Mouse (Mus musculus): ENCODE data around the gene Mrpl38.

Gene Mrpl38

GRCm38 (mm10) chr11:116138468-116139138 is at the start of gene Mrpl38:
Gene Mrpl38, minus strand, starts transcription at chr11:116138868.
- peak; percentile 77 to 85 for DNase-seq (ENCODE audit: low spot score in 2 of 2)

DNA sequence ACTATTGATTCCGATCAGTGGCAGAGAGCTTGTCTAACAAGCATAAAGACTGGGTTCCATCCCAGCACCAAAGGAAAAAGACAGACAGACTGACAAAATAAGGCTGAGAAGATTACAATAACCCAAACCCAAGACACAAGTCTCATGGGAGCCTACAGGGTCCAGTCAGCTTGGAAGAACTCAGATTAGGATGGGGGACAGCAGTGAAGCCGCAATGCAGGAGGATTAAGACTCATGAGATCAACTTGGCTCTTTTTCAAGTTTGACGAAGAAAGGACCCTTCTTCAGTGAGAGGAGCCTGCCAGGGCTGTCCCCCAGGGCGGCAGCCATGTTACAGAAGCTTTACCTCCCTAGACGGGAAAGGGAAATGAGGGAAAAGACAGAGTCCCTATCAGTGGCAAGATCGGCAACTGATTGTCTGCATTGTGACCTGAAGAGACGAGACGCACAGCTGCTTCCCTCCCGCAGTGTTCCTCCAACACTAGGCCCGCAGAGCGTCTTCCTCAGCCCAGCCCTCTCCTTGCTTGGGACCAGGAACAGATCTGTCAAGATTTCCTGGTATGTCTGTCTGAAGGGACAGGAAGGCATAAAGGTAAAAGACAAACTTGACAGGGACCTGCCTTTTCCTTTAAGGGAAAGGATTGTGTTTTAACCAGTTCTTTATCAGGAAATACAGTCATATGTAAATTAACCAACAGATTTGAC is 48.7 kb upstream of the Mrpl38 start:
- DNase-seq (ENCODE audit: low spot score in 2 of 2), result no peak

GRCm38 (mm10) chr11:116186360-116186759 is 47.7 kb upstream of the Mrpl38 start:
- no peak for DNase-seq (ENCODE audit: low spot score in 2 of 2)

GRCm38 (mm10) chr11:116185836-116186235 is 47.2 kb upstream of the Mrpl38 start:
- no peak for DNase-seq (ENCODE audit: low spot score in 2 of 2)

DNA sequence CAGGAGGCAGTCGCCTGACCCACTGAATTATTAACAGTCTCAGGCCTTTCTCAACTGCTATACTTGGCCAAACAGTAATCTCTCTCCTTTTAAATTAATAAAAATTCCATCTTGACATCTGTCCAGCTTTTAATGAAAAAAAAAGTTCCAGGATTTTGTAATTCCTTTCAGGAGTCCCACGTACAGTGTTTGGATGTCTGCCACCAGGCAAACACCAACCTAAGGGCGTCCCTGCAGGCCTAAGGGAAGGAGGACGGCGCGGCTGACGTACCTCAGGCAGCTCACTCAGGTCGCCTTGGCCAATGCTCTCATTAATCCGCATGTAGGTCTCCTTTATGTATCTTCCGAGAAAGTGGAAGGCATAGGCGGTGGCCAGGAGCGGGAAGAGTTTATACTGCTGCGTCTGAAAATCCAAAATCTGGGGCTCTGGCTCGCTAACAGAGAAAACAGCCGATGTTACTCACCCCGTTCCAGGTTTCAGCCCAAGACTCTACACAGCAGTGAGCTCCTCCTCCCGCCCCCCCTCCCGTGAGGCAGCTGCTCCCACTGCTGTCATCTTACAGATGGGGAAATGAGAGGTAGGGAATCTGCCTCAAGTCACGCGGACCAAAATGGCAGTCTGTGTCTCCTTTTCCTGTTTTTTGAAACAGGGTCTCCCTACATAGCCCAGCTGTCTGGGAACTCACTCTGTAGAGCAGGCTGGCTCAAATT is 39.9 kb upstream of the Mrpl38 start:
- DNase-seq (ENCODE audit: low spot score in 2 of 2), result no peak

DNA sequence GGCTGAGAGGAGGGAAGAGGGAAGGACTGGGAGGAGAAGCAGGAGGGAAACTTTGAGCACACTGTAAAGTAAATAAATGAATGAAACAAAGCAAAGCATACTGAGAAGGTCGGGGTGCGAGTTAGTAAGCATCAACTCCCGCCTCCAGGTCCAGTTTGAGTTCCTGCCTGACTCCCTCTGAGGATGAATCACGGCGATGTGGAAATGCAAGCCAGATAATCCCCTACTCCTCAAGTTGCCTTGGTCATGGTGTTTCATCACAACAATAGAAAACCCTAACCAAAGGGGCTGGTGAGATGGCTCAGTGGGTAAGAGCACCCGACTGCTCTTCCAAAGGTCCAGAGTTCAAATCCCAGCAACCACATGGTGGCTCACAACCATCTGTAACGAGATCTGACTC is 37.3 kb upstream of the Mrpl38 start:
- no peak for DNase-seq (ENCODE audit: low spot score in 2 of 2)

DNA sequence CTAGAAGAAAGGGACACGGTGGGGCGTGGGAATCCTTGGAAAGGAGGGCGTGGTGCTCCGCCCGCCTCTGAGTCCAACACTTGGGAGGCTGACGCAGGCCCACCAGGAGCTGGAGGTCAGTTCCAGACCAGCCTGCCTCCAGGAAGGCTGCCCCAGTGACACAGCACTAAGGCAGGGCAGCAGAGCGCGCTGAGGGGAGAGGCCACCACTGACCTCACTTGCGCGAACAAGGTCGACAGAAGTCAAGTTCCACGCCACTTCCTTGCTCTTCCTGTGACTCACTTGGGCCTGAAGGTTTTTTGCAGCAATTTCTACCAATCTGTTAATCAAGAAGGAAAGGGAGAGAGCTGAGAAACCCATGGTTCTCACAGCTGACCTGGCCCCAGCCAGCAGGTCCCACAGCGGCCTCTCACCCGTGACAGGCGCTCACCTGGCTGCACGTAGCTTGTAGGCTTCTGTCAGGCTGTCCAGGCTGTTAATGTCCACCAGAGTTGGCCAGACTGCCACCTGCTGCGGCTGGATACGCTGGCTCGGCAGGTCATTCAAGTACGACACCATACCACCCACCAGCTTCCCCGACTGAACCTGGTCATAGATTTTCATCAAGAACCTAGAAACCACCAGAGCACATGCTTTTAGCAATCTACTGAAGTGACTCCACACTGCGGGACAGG is 36.2 kb upstream of the Mrpl38 start:
- no peak for DNase-seq (ENCODE audit: low spot score in 2 of 2)

DNA sequence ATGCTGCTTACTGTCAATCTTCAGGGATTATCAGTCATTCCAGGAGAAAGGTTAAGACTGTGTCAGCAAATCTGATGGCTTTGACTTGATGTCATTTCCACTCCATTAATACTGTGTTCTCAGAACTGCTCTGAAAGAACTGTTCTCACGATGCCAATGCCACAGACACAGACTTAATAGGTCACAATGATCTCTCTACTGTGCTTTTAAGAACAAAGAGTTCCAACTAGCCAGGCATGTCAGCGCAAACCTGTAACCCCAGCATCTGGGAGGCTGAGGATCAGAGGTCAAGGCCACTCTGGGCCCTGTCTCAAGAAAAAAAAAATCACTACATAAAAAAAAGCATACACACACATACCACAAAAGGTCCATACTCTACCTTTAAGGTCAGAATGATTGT is 33.3 kb upstream of the Mrpl38 start:
- DNase-seq (ENCODE audit: low spot score in 2 of 2), result no peak

DNA sequence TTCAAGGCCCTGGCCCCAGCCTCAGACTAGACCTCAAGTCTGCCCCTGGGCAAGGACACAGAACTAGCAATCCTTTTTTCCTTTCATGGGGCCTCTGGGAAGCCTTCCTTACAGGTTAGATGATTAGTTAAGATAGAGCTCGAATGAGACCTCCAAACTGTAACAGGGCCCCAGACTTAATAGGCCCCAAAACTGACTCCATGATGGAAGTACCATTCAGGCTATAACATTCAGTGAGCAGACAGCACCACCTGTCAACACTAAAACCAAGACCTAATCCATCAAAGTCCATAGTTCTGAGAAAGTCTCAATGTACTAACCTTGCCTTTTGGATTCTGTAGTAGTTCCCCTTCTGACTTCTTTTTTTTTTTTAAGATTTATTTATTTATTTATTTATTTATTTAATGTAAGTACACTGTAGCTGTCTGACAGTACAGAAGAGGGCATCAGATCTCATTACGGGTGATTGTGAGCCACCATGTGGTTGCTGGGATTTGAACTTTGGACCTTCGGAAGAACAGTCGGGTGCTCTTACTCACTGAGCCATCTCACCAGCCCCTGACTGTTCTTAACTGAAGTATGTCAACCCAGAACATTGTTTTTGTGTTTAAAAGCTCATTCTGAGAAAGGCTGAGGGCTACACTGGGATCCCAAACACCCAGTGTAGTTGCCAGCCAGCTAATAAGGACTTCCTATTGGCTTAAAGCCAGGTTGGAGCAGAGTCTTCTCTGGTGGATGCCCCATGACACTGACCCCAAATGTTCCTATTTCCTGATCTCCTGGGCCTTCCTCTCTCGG is 31.5 kb upstream of the Mrpl38 start:
- no peak for DNase-seq (ENCODE audit: low spot score in 2 of 2)

DNA sequence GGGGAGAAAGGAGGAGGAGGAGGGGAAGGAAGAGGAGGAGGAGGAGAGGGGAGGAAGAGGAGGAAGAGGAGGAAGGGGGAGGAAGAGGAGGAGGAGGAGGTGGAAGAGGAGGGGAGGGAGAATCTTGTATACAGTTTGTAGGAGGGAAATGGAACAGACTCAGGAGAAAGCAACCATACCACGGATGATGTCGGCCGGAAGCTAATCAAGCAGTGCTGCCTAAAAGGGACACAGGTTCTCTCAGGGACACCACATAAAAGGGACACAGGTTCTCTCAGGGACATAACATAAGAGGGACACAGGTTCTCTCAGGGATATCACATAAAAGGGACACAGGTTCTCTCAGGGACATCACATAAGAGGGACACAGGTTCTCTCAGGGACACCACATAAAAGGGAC is 30.5 kb upstream of the Mrpl38 start:
- no peak for DNase-seq (ENCODE audit: low spot score in 2 of 2)

DNA sequence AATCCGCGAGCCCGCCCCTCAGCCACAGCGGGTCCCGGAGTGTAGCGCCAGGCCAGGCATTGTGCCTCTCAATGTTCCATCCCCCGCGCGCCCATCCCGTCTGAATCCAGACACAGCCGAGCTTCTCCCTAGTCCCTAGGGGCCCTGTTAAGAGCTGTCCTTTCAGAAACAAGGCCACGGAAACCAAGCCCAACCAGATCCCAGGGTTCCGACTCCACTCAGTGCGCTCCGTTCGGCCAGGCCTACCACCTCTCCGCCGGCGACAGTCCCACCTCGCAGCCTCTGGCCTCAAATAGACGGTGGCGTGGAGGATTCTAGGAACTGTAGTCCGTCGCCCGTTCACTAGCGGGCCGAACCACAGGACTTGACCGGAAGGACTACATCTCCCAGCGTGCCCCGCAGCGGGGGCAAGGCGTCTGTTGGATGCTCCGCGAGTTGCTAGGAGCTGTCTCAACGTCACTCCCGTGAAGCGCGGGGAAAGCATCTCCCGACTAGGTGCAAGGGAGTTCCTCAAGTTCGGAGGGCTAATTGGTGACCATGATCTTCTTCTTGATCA is 29.3 kb upstream of the Mrpl38 start, which contains the start of gene Fbf1:
Gene Fbf1 (minus strand): TSS at position 283 of the 556 bp plus-strand sequence.
- DNase-seq (ENCODE audit: low spot score in 2 of 2), result peak; percentile 82 to 89

DNA sequence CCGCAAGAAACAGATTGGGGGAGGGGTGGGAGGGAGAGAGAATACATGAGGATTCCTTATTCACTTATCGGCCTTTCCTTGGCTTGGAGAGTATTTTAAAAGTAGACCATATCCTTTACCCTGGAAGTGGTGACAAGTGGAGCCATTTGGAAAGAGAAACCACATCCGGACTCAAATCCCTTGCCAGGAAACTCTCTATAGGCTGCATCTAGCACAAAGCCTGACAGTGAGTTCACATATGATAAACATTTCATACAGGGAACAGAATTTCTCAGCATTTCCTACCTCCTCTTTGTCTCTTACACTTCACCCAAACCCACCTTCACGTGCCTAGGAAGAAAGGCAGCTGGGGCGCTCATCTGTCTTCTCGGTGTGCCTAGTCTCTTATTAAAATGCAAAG is 28.6 kb upstream of the Mrpl38 start:
- no peak for DNase-seq (ENCODE audit: low spot score in 2 of 2)

DNA sequence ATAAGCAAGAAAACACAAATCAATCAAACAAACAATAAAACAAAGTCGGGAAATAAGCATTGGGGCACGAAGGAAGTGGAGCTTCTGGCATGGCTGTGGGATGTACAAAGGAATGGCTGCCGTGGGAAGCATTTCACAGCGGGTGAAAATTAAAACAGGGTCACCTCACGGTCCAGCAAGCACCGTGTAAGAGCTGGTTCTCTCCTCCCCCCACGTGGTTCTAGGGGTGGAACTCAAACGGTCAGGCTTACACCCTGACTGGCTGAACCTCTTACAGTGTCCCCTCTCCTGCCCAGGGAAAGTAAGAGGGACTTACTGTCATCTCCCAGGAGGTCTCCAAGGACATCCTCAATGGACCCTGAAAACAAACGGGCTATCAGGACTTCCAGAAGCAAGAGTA is 24.3 kb upstream of the Mrpl38 start:
- DNase-seq (ENCODE audit: low spot score in 2 of 2), result no peak

- no peak for DNase-seq (ENCODE audit: low spot score in 2 of 2)
Observed at GRCm38 (mm10) chr11:116162146-116162545, 23.5 kb upstream of the Mrpl38 start.

- DNase-seq (ENCODE audit: low spot score in 2 of 2), result no peak
Observed at GRCm38 (mm10) chr11:116161312-116161711, 22.6 kb upstream of the Mrpl38 start.

DNA sequence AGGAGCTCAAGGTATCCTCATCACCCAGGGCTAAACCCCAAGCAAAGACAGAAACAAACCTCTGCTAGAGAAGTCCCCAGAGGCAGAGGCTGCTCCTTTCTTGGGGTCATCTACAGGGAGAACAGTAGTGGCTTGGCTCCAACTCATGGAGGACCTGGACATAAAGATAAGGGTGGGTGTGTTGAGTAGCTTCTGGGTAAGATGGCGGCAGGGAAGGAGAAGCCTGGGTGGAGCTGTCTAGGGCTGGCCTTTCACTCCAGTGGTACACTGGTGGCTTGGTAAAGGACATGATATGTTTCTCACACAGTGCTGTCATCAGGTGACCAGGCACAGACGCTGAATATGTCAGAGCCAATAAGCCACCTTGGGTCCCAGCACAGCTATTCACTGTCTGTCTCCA is 12.3 kb upstream of the Mrpl38 start:
- DNase-seq (ENCODE audit: low spot score in 2 of 2), result peak in 1 of 2 experiments; percentile 15

GRCm38 (mm10) chr11:116149341-116149740 is 10.7 kb upstream of the Mrpl38 start:
- DNase-seq (ENCODE audit: low spot score in 2 of 2), result no peak

- no peak for DNase-seq (ENCODE audit: low spot score in 2 of 2)
Observed at GRCm38 (mm10) chr11:116148761-116149221, 10.1 kb upstream of the Mrpl38 start.

DNA sequence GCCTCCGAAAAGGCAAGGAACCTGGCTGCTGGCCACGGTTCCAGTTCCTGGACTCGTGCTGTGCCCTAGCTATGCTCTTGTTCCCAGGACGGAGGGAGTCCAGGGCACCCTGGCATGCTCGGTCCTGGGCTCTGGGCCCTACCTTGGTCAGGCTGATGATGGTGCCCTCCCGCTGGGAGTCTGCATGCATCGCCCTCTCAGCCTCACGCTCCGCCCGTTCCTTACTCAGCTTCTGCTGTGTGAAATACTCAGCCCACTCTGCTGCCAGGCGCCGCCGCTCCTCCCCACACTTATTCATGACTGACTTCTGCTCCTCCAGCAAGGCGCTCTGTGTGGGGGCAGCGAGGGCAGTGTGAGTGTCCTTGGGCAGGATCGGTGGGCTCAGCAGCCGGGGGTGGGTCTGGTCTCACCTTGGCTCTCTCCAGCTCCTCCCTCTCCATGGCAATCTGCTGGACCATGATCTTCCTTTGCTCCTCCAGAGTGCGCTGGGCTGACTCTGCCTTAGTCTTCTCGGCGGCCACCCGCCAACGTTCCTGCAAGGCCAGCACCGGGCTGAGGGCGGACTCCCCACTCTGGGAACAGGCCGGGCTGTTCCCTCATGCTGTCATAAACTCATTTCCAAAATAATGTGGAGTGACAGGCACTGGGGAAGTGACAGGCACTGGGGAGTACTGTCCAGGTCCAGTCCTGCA is 7.8 kb upstream of the Mrpl38 start:
- no peak for DNase-seq (ENCODE audit: low spot score in 2 of 2)
